Mouse (Mus musculus): ENCODE results near the gene Smarcc2.

GRCm38 (mm10) chr10:128535206-128535605 lies 76.2 kb downstream of the Smarcc2 start:
- TF ChIP-seq CTCF (IDR thresholded peaks at IDR 0.05; ENCODE audit: low read depth, low read length) (no peak), POLR2A (IDR thresholded peaks at IDR 0.05; ENCODE audit: extremely low read depth, insufficient read depth, low read length) (no peak)
